Mouse (Mus musculus): ENCODE measurements around the gene Pid1. TPM values are rescaled to one million over a fixed set of nuclear protein-coding genes. Genes with fewer than 3 reads are reported as not detected.
"Not testable (repeated sequence)": the region's sequence is repeated elsewhere in the genome, so short reads cannot be mapped to it uniquely, and the experiment has no call there.

Gene Pid1
- polyA plus RNA-seq, 1 experiment from 2014 or later, result 38.9 TPM

GRCm38 (mm10) chr1:84347796-84348476 is 16.0 kb downstream of the Pid1 start:
- no peak overlapping the region for H3K27ac ChIP-seq (ENCODE audit: low read depth)
- DNase-seq (no peak), ATAC-seq (no peak)
- no peak overlapping the region for H3K4me2 ChIP-seq (ENCODE audit: low read depth, low read length)
- H3K36me3 ChIP-seq (replicated peaks; ENCODE audit: insufficient read depth, low read length), result no peaks in the 10 kb centered on the region
- H3K4me1 ChIP-seq (ENCODE audit: insufficient read depth), result no peaks in the 10 kb centered on the region
- H3K4me3 ChIP-seq (ENCODE audit: low read depth, low read length), result no peak overlapping the region
- 36% methylated on average over 3 of the region's 3 CpGs for WGBS (ENCODE audit: insufficient replicate concordance)
- no peaks in the 10 kb centered on the region for H3K9me3 ChIP-seq (ENCODE audit: low read length)
- TF ChIP-seq CTCF (IDR thresholded peaks at IDR 0.05; ENCODE audit: low read depth) (no peak), EP300 (IDR thresholded peaks at IDR 0.05; ENCODE audit: low read depth) (no peak)
- no peaks in the 10 kb centered on the region for H3K27me3 ChIP-seq (ENCODE audit: insufficient read depth, low read length)
- H3K9ac ChIP-seq (replicated peaks), result no peak overlapping the region

- H3K36me3 ChIP-seq (replicated peaks; ENCODE audit: insufficient read depth, low read length); H3K4me3 ChIP-seq (ENCODE audit: low read depth, low read length); DNase-seq; ATAC-seq; H3K27me3 ChIP-seq (ENCODE audit: insufficient read depth, low read length); H3K4me2 ChIP-seq (ENCODE audit: low read depth, low read length); H3K9me3 ChIP-seq (ENCODE audit: low read length); H3K9ac ChIP-seq (replicated peaks); H3K27ac ChIP-seq (ENCODE audit: low read depth); H3K4me1 ChIP-seq (ENCODE audit: insufficient read depth): not testable (repeated sequence)
- 72% methylated on average over 3 of the region's 3 CpGs for WGBS (ENCODE audit: insufficient replicate concordance)
Measured at GRCm38 (mm10) chr1:84332797-84333196, 31.2 kb downstream of the Pid1 start.

GRCm38 (mm10) chr1:84331861-84332260 is 32.1 kb downstream of the Pid1 start:
- H3K4me1 ChIP-seq (ENCODE audit: insufficient read depth); H3K36me3 ChIP-seq (replicated peaks; ENCODE audit: insufficient read depth, low read length); H3K4me3 ChIP-seq (ENCODE audit: low read depth, low read length); H3K27me3 ChIP-seq (ENCODE audit: insufficient read depth, low read length); DNase-seq; H3K9ac ChIP-seq (replicated peaks); H3K4me2 ChIP-seq (ENCODE audit: low read depth, low read length); H3K27ac ChIP-seq (ENCODE audit: low read depth); ATAC-seq; H3K9me3 ChIP-seq (ENCODE audit: low read length): not testable (repeated sequence)
- 76% methylated on average over 12 of the region's 12 CpGs for WGBS (ENCODE audit: insufficient replicate concordance)

- Histone ChIP-seq H3K27me3 (ENCODE audit: insufficient read depth, low read length) (no peaks in the 10 kb centered on the region), H3K9me3 (ENCODE audit: low read length) (no peaks in the 10 kb centered on the region), H3K4me2 (ENCODE audit: low read depth, low read length) (no peak overlapping the region), H3K4me3 (ENCODE audit: low read depth, low read length) (no peak overlapping the region), H3K4me1 (ENCODE audit: insufficient read depth) (no peaks in the 10 kb centered on the region), H3K27ac (ENCODE audit: low read depth) (no peak overlapping the region), H3K36me3 (replicated peaks; ENCODE audit: insufficient read depth, low read length) (no peaks in the 10 kb centered on the region), H3K9ac (replicated peaks) (no peak overlapping the region)
- ATAC-seq, result no peak
- DNase-seq, result no peak
- TF ChIP-seq CTCF (IDR thresholded peaks at IDR 0.05; ENCODE audit: low read depth) (no peak), EP300 (IDR thresholded peaks at IDR 0.05; ENCODE audit: low read depth) (no peak)
- 61% methylated on average over 3 of the region's 3 CpGs for WGBS (ENCODE audit: insufficient replicate concordance)
Measured at GRCm38 (mm10) chr1:84325309-84325708, 38.7 kb downstream of the Pid1 start.

- no peaks in the 10 kb centered on the region for H3K4me1 ChIP-seq (ENCODE audit: insufficient read depth)
- DNase-seq (no peak), ATAC-seq (no peak)
- no peak overlapping the region for H3K27ac ChIP-seq (ENCODE audit: low read depth)
- no peaks in the 10 kb centered on the region for H3K27me3 ChIP-seq (ENCODE audit: insufficient read depth, low read length)
- no peaks in the 10 kb centered on the region for H3K36me3 ChIP-seq (replicated peaks; ENCODE audit: insufficient read depth, low read length)
- no peak for TF ChIP-seq CTCF (IDR thresholded peaks at IDR 0.05; ENCODE audit: low read depth)
- TF ChIP-seq EP300 (IDR thresholded peaks at IDR 0.05; ENCODE audit: low read depth), result no peak
- no peak overlapping the region for H3K4me2 ChIP-seq (ENCODE audit: low read depth, low read length)
- no peak overlapping the region for H3K9ac ChIP-seq (replicated peaks)
- 54% methylated on average over 4 of the region's 4 CpGs for WGBS (ENCODE audit: insufficient replicate concordance)
- no peaks in the 10 kb centered on the region for H3K9me3 ChIP-seq (ENCODE audit: low read length)
- H3K4me3 ChIP-seq (ENCODE audit: low read depth, low read length), result no peak overlapping the region
Measured at GRCm38 (mm10) chr1:84321327-84321726, 42.7 kb downstream of the Pid1 start.

GRCm38 (mm10) chr1:84318569-84318968 is 45.4 kb downstream of the Pid1 start:
- Histone ChIP-seq H3K9ac (replicated peaks) (no peak overlapping the region), H3K4me2 (ENCODE audit: low read depth, low read length) (no peak overlapping the region), H3K9me3 (ENCODE audit: low read length) (no peaks in the 10 kb centered on the region), H3K27me3 (ENCODE audit: insufficient read depth, low read length) (no peaks in the 10 kb centered on the region), H3K4me3 (ENCODE audit: low read depth, low read length) (no peak overlapping the region), H3K36me3 (replicated peaks; ENCODE audit: insufficient read depth, low read length) (no peaks in the 10 kb centered on the region), H3K27ac (ENCODE audit: low read depth) (no peak overlapping the region), H3K4me1 (ENCODE audit: insufficient read depth) (no peaks in the 10 kb centered on the region)
- TF ChIP-seq CTCF (IDR thresholded peaks at IDR 0.05; ENCODE audit: low read depth) (no peak), EP300 (IDR thresholded peaks at IDR 0.05; ENCODE audit: low read depth) (no peak)
- no peak for DNase-seq
- 29% methylated on average over 1 of the region's 1 CpGs for WGBS (ENCODE audit: insufficient replicate concordance)
- no peak for ATAC-seq

GRCm38 (mm10) chr1:84317827-84318226 is 46.2 kb downstream of the Pid1 start:
- H3K9ac ChIP-seq (replicated peaks), result no peak overlapping the region
- H3K4me3 ChIP-seq (ENCODE audit: low read depth, low read length), result no peak overlapping the region
- no peaks in the 10 kb centered on the region for H3K27me3 ChIP-seq (ENCODE audit: insufficient read depth, low read length)
- WGBS (ENCODE audit: insufficient replicate concordance), result 45% methylated on average over 1 of the region's 1 CpGs
- H3K4me2 ChIP-seq (ENCODE audit: low read depth, low read length), result no peak overlapping the region
- H3K36me3 ChIP-seq (replicated peaks; ENCODE audit: insufficient read depth, low read length), result no peaks in the 10 kb centered on the region
- ATAC-seq, result peak; percentile 58
- no peaks in the 10 kb centered on the region for H3K9me3 ChIP-seq (ENCODE audit: low read length)
- DNase-seq, result peak; percentile 12
- H3K27ac ChIP-seq (ENCODE audit: low read depth), result 0 out of 2 replicates have a peak overlapping the region, but pooled peaks have one; percentile 30
- TF ChIP-seq CTCF (IDR thresholded peaks at IDR 0.05; ENCODE audit: low read depth) (no peak), EP300 (IDR thresholded peaks at IDR 0.05; ENCODE audit: low read depth) (no peak)
- no peaks in the 10 kb centered on the region for H3K4me1 ChIP-seq (ENCODE audit: insufficient read depth)

Data from liver, postnatal 0 days (tissue).